Mouse (Mus musculus) bone marrow macrophage, adult 2 months (primary cell): ENCODE measurements at regions not wholly inside any gene's neighbourhood (a gene's known extent, or its start where the extent isn't known, plus 50 kb on each side); places are given as distances from the start of the nearest gene placed in this dataset.

ENCODE experiments used
- H3K27ac ChIP-seq: 2 replicates; pipeline ENCODE4 v1.5.1; 2012; ENCODE audit warnings: low read depth, low read length; ENCODE audit not compliant: insufficient read depth
- H3K4me1 ChIP-seq: 2 replicates; pipeline ENCODE4 v1.6.1; 2012; ENCODE audit warnings: low read length; ENCODE audit not compliant: control insufficient read depth, insufficient read depth
- H3K4me3 ChIP-seq: 2 replicates; pipeline ENCODE4 v1.5.1; 2012; ENCODE audit warnings: mild to moderate bottlenecking, low read length, moderate library complexity; ENCODE audit not compliant: insufficient read depth
- CTCF ChIP-seq: IDR thresholded peaks from 2 replicates; pipeline ENCODE4 v1.5.1; 2012; ENCODE audit warnings: low read depth, mild to moderate bottlenecking, low read length, moderate library complexity
- POLR2A ChIP-seq: IDR thresholded peaks from 2 replicates; pipeline ENCODE4 v1.6.1; 2012; ENCODE audit warnings: mild to moderate bottlenecking, low read depth, low read length, borderline replicate concordance

DNA sequence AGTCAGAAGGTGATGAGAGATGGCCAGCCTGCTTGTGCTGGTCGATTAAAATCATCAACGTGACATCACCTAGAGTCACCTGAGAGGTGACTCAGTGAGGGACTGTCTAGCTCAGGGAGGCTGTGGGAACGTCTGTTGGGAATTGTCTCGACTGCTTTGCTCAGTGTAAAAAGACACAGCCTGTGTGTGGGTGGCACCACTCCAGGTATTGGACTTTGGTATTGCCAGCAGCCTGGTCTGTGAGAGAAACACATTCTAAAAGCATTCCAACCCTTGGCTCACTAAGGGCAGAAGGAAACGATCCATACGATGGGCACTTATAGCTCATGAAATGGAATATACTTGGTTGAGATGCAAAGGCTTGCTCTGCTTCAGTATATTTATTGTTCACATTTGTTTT is 209.2 kb downstream of the Mroh4 start:
- no peak overlapping the region for H3K27ac ChIP-seq
- H3K4me1 ChIP-seq = no peaks in the 10 kb centered on the region
- TF ChIP-seq POLR2A = no peak
- TF ChIP-seq CTCF = no peak
- no peak overlapping the region for H3K4me3 ChIP-seq

DNA sequence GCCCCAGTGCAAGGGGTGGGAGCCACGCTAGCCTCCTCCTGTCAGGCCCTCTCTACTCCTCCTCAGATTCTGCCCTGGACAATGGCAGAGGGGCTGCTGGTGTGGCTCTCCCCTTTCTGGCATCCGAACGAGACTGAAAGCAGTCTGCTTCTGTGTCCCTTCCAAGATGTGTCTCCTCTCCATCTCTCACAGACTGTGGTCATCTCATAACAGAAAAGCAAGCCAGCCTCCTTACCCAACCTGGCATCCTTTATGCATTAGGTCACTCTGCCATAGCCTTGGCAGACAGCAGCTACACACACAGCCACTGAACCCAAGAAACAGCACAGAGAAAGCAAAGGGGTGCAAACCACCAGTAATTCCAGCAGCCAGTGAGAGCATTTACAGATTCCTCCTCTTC is 213.2 kb downstream of the Mroh4 start:
- H3K4me1 ChIP-seq = no peaks in the 10 kb centered on the region
- H3K27ac ChIP-seq = no peak overlapping the region
- TF ChIP-seq CTCF = no peak
- no peak for TF ChIP-seq POLR2A
- no peak overlapping the region for H3K4me3 ChIP-seq

DNA sequence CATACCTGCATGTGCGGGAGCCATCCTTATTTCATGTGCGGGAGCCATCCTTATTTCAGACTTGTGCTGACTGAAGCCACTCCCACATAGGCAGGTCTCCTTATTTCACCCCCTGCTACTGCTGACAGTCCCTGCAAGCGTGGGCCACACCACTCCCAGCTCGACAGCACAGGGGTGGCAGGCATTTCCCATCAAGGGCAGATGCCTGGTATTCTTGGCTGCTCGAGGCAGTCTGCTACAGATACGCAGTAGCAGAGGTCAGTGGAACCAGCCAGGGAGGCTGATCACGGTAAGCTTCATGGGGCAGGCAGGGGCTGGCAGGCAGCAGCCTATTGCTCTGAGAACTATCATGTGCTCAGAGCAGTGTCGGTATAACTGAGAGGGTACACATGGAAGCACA is 215.6 kb downstream of the Mroh4 start:
- no peaks in the 10 kb centered on the region for H3K4me1 ChIP-seq
- H3K4me3 ChIP-seq = no peak overlapping the region
- no peak overlapping the region for H3K27ac ChIP-seq
- TF ChIP-seq CTCF (no peak), POLR2A (no peak)

DNA sequence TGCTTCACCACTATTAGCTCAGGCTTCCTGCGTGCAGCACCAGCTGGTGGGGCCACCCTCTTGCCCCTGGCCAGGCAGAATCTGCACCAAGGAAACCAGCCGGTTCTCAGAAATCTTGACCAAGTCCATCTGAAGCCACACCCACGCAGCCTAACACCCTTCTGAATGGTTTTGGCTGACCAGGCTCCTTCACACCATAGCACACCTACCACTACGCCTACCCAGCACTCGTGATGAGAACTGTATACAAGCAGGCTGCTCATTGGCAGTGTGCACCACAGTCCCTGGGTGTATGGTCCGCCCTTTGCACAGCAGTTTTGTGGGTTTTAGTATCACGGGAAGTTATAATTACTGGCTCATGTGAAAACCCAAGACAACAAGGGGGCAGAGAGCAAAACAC is 217.5 kb downstream of the Mroh4 start:
- Histone ChIP-seq H3K27ac (no peak overlapping the region), H3K4me1 (no peaks in the 10 kb centered on the region), H3K4me3 (no peak overlapping the region)
- no peak for TF ChIP-seq POLR2A
- no peak for TF ChIP-seq CTCF

DNA sequence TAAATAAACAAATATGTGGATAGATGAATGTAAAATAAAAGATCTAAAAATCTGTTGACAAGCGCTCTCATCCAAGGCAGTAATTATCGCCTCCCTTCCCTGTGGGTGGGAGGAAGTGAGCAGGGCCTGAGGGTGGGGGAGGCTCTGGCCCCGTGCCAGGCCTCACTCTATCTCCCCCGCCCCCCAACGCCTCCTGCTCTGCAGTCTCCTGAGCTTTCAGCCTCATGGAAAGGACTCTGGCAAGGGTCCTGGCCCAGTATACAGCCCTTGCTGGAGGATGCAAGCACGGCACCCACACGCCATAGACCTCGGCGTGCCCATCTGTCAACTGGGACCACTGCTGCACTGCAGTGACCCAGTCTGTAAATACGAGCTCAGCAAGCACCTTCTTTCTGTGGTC is 222.9 kb downstream of the Mroh4 start:
- TF ChIP-seq POLR2A = no peak
- no peak for TF ChIP-seq CTCF
- no peaks in the 10 kb centered on the region for H3K4me1 ChIP-seq
- no peak overlapping the region for H3K27ac ChIP-seq
- no peak overlapping the region for H3K4me3 ChIP-seq

DNA sequence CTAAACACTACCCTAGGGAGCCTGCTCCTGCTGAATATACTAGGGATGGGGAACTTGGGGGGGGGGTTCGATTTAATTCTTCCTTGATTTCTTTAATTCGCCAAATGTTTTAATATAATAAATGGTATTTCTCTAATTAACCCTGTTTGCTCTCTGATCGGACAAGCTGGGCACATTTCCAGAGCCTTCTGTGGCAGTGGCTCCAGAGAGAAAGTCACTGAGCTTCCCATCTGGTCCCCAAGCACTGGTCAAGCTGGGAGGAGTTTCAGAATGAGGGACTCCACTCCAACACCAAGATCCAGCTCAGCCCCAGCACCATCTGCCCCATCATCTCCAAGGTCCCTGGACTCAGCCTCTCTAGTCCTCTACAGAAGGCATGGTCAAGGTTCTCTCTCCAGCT is 223.9 kb downstream of the Mroh4 start:
- Histone ChIP-seq H3K4me3 (no peak overlapping the region), H3K4me1 (no peaks in the 10 kb centered on the region), H3K27ac (no peak overlapping the region)
- no peak for TF ChIP-seq CTCF
- TF ChIP-seq POLR2A = no peak

DNA sequence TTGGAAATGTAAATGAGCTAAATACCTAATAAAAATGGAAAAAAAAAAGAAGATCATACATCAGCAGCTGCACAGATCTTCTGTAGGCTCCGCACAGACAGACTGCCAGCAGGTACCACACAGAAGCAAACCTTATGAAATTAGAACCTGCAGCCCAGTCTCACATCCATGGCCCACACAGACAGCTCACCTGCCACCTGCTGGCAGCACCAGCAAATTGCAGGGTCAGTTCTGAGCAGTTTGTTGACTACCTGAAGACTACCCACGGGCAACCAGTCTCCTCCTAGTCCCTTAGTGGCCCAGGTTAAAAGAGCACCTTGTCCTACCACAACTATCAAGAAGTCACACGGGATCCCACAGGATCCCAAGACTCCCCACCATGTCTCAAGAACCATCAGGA is 225.1 kb downstream of the Mroh4 start:
- Histone ChIP-seq H3K27ac (no peak overlapping the region), H3K4me1 (no peaks in the 10 kb centered on the region), H3K4me3 (no peak overlapping the region)
- TF ChIP-seq POLR2A (no peak), CTCF (no peak)

DNA sequence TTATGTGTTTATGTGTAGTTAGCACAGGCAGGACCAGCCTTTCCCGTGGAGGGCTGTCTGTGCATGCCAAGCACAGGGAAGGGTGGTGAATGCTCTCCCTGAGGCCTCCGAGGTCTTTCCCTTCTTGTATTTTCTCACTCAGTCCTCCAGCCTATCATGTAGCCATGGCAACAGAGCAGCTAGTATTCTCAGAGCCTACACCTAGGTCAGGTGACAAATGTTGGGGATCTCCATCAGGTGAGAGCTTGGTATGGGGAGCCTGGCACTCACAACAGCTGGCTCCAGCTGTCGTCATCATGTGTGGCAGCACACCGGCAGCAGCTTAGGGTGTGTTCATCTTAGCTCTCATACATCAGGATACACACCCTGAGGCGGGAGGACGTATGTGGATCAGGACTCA is 231.3 kb downstream of the Mroh4 start:
- H3K4me1 ChIP-seq = no peaks in the 10 kb centered on the region
- TF ChIP-seq POLR2A (no peak), CTCF (no peak)
- H3K4me3 ChIP-seq = no peak overlapping the region
- no peak overlapping the region for H3K27ac ChIP-seq

DNA sequence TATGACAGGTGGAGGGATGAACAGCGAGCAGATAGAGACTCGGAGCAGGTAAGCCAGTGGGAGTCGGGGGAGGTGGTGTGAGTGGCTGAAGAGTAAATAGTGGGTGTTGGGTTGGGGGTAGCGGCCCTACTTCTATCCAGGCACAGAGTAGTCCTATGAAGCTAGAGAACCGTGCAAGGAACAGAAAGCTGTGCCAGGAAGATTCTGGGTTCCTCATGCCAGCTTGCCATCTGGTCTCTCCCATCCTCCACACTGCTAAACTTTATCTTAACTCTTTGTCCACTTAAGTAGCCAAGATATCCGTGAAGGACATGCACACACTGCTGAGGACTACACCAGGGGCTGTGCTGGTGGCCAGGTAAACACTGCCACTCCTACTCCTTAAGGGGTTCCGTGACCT is 234.9 kb downstream of the Mroh4 start:
- Histone ChIP-seq H3K4me3 (no peak overlapping the region), H3K27ac (no peak overlapping the region), H3K4me1 (no peaks in the 10 kb centered on the region)
- TF ChIP-seq POLR2A (no peak), CTCF (no peak)

DNA sequence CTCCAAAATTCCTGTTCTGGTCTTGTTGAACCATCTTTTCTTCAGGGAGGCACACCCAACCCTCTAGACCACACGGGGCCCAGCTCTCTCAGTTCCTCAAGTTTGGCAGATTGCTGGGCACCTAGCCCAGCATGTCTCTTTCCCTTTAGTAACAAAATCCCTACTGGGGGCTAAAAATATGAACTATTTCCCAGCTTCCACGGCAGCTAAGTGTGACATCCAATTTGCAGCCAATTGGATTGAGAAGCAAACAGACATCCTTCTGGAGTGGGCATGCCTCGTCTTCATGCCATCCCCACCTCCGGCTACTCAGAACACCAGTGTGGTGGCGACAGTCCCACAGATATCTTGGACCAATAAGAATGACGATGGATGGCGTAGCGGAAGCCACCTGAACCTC is 240.1 kb downstream of the Mroh4 start:
- no peaks in the 10 kb centered on the region for H3K4me1 ChIP-seq
- H3K27ac ChIP-seq = no peak overlapping the region
- TF ChIP-seq POLR2A = no peak
- TF ChIP-seq CTCF = no peak
- H3K4me3 ChIP-seq = no peak overlapping the region

DNA sequence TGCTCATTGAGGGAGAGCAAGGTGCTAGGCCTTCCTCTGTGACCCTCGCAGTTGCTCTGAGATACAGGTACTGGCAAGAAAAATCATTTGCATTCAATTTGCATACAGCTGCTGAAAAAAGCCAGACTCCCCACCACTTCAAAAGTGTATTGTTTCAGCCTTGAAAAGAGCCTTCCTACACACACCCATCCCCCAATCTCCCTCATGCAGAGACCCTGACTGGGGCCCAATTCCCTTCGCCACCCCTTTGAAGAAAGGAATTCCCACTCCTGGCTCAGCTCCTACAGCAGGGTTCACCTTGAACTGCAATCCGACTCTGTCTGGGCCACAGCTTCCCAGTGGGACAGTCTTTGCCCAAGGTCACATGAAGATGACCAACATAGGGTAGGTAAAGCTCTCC is 248.6 kb downstream of the Mroh4 start:
- H3K4me3 ChIP-seq = no peak overlapping the region

More for the DNA sequence above, 248.6 kb downstream of the Mroh4 start:
- Histone ChIP-seq H3K4me1 (no peaks in the 10 kb centered on the region), H3K27ac (no peak overlapping the region)
- TF ChIP-seq CTCF = no peak
- TF ChIP-seq POLR2A = no peak
